Mouse (Mus musculus): ENCODE results near the gene Atg4a. TPM values are rescaled to one million over a fixed set of nuclear protein-coding genes. Genes with fewer than 3 reads are reported as not detected.

The Atg4a gene
- polyA plus RNA-seq (2015; fragmentation: Illumina TruSeq; extraction: RNeasy Lipid Tissue Mini Kit (QIAGEN cat#74804); ENCODE audit: low read depth, low replicate concordance) = 13.0 TPM

GRCm38 (mm10) chrX:140956272-140956940 is at the start of gene Atg4a, which contains the start of gene Psmd10:
Gene Atg4a (plus strand): TSS chrX:140956907.
Gene Psmd10 (minus strand): TSS chrX:140956728.

GRCm38 (mm10) chrX:140907360-140907759 is 49.3 kb upstream of the Atg4a start, which contains the start of gene Vsig1:
Gene Vsig1 (plus strand): TSS chrX:140907608.

Other genes starting within 250 kb of the Atg4a start
- gene Tex13b, start 143.5 kb upstream of the Atg4a start, polyA plus RNA-seq (2015; fragmentation: Illumina TruSeq; extraction: RNeasy Lipid Tissue Mini Kit (QIAGEN cat#74804); ENCODE audit: low read depth, low replicate concordance) = not detected
- gene Vsig1, start 49.3 kb upstream of the Atg4a start, polyA plus RNA-seq (2015; fragmentation: Illumina TruSeq; extraction: RNeasy Lipid Tissue Mini Kit (QIAGEN cat#74804); ENCODE audit: low read depth, low replicate concordance) = not detected
- 35.1 TPM for gene Psmd10, start 179 bp upstream of the Atg4a start, polyA plus RNA-seq (2015; fragmentation: Illumina TruSeq; extraction: RNeasy Lipid Tissue Mini Kit (QIAGEN cat#74804); ENCODE audit: low read depth, low replicate concordance)

All from brain, adult 10 weeks (tissue).